Mouse (Mus musculus) limb, embryonic 12.5 days (tissue): ENCODE data around the gene Ntrk2. TPM values are rescaled to one million over a fixed set of nuclear protein-coding genes. Genes with fewer than 3 reads are reported as not detected.

ENCODE experiments used
- ATAC-seq: fragments of 200-750 bp; cut with Nextera tagmentation; 2 replicates; pipeline ENCODE4 v1.8.0; 2017; ENCODE audit warnings: low read depth, moderate TSS enrichment; ENCODE audit not compliant: insufficient number of reproducible peaks, insufficient read depth, low FRiP score, low TSS enrichment
- H3K27ac ChIP-seq: fragments of 300-500 bp; sonication (generic); 2 replicates; pipeline ENCODE4 v1.5.1; 2016; ENCODE audit warnings: mild to moderate bottlenecking, moderate library complexity
- H3K27me3 ChIP-seq: fragments of 300-500 bp; sonication (generic); 2 replicates; pipeline ENCODE4 v1.6.1; 2016; ENCODE audit warnings: mild to moderate bottlenecking, moderate library complexity
- H3K36me3 ChIP-seq: fragments of 300-500 bp; sonication (generic); 2 replicates; pipeline ENCODE4 v1.6.1; 2016; ENCODE audit warnings: mild to moderate bottlenecking, moderate library complexity
- H3K4me1 ChIP-seq: fragments of 300-500 bp; sonication (generic); replicated peaks from 2 replicates; pipeline ENCODE4 v1.6.1; 2016
- H3K4me2 ChIP-seq: fragments of 300-500 bp; sonication (generic); 2 replicates; pipeline ENCODE4 v1.6.1; 2016; ENCODE audit warnings: mild to moderate bottlenecking, moderate library complexity
- H3K4me3 ChIP-seq: fragments of 300-500 bp; sonication (generic); replicated peaks from 2 replicates; pipeline ENCODE4 v1.5.1; 2016; ENCODE audit warnings: mild to moderate bottlenecking
- H3K9ac ChIP-seq: fragments of 300-500 bp; sonication (generic); replicated peaks from 2 replicates; pipeline ENCODE4 v1.6.1; 2016; ENCODE audit warnings: mild to moderate bottlenecking, moderate library complexity
- H3K9me3 ChIP-seq: fragments of 300-500 bp; sonication (generic); 2 replicates; pipeline ENCODE4 v1.6.1; 2016; ENCODE audit warnings: mild to moderate bottlenecking, moderate library complexity
- WGBS: fragments of 180-500 bp; shearing (Covaris S2); methylation state at CpG from one replicate; pipeline ENCODE4 v1.1.7; 2016; 5-methylcytosine and 5-hydroxymethylcytosine counted together
- polyA plus RNA-seq: library from polyadenylated mRNA; unstranded; fragments of >200 nt; fragmentation: Nextera tagmentation; extraction: Ambion mirVana; gene quantifications from 2 replicates; pipeline ENCODE4 v1.2.1, GENCODE M21; 2016

The Ntrk2 gene
- polyA plus RNA-seq, 1 experiment from 2014 or later, result 4.9 TPM

DNA sequence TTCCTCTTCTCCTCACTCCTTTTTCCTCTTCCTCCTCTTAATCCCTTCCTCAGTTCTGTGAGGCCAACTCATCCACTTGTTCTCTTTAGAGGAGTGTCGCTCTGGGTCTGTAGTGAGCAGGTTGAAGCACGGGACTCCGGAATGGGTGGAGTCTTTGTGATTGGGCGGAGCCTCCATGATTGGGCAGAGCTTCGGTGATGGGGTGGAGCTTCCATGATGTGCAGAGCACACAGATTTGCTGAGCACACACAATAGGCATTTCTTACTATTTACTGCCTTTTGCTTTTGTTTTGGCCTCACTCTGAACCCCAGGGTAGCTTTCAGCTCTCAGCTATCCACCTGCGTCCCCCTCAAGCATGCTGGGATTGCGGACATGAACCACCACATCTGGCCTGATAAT, 134.4 kb downstream of the Ntrk2 start:
- WGBS, result 49% methylated on average over 7 of the region's 7 CpGs
- H3K4me1 ChIP-seq, result peaks cover 9% of the 10 kb centered on the region

DNA sequence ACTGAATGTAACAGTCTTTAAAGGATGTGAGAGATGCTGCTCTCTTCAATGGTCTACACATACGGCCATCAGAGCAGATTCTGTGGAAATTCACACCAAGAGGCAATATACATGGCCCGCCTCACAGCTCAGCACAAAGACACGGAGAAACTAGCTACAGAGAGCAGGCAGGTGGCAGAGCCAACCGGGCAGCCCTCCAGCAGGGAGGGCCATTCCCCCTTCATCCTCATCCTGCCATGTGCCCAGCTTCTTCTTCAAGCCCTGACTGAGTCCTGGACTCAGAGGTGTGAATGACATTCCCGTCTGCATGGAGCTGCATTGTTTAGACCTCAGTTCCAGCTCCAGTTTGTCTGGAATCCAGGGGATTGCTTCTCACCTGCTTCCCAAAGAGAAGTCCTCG, 139.4 kb downstream of the Ntrk2 start:
- H3K9me3 ChIP-seq, result no peaks in the 10 kb centered on the region
- H3K4me3 ChIP-seq, result no peak overlapping the region
- peaks cover 9% of the 10 kb centered on the region; the same call in 1 of the 2 replicates for H3K27me3 ChIP-seq
- no peaks in the 10 kb centered on the region for H3K36me3 ChIP-seq
- H3K27ac ChIP-seq, result no peak overlapping the region
- no peaks in the 10 kb centered on the region for H3K4me1 ChIP-seq
- no peak for ATAC-seq
- no peak overlapping the region for H3K9ac ChIP-seq
- no peak overlapping the region for H3K4me2 ChIP-seq
- WGBS, result 59% methylated on average over 6 of the region's 6 CpGs

More for the DNA sequence above, 134.4 kb downstream of the Ntrk2 start:
- Histone ChIP-seq H3K4me3 (no peak overlapping the region), H3K36me3 (no peaks in the 10 kb centered on the region), H3K27me3 (peaks cover 11% of the 10 kb centered on the region; the same call in 1 of the 2 replicates), H3K27ac (no peak overlapping the region), H3K9ac (no peak overlapping the region), H3K9me3 (no peaks in the 10 kb centered on the region), H3K4me2 (no peak overlapping the region)
- no peak for ATAC-seq

DNA sequence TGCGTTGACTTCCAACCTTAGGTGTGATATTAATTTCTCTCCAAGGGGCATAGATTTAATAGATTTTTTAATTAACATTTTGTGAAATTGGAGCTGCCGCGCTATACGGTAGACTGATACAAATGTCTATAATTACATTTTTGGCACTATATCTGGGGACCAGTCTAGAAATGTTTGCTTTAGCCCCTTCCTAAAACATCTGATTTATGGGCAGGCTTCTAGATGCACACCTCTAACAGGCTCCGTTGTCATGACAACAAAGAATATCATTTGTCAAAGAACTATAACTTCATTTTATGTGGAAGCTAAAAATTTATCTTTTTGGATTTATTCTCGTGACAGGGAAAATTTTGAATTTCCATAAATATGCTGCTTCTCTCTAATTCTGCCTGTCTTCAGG, 140.2 kb downstream of the Ntrk2 start:
- 83% methylated on average over 6 of the region's 6 CpGs for WGBS

DNA sequence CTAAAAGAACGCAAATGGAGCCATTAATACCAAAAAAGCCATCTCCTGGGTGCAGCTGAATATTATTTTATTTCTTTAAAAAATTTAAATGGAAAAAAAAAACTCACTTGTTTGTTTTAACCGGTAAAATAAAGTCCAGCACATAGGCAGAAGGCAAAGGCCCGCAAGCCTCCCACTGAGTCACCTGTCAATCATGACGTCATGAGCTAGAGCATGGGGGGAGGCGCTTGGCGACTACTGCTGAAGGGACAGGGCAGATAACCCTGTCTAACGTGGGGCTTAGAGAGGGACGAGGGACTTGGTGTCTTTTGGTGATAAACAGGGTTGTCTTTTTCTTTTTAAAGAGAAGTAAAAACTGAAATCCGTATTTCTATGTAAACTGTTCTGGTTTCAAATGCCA, 140.7 kb downstream of the Ntrk2 start:
- 63% methylated on average over 9 of the region's 9 CpGs for WGBS
- H3K4me1 ChIP-seq, result no peaks in the 10 kb centered on the region
- ATAC-seq, result no peak
- H3K36me3 ChIP-seq, result no peaks in the 10 kb centered on the region
- no peak overlapping the region for H3K4me3 ChIP-seq
- no peak overlapping the region for H3K27ac ChIP-seq
- peaks cover under 1% of the 10 kb centered on the region; the same call in 1 of the 2 replicates for H3K27me3 ChIP-seq
- H3K9me3 ChIP-seq, result no peaks in the 10 kb centered on the region
- H3K4me2 ChIP-seq, result no peak overlapping the region
- no peak overlapping the region for H3K9ac ChIP-seq

More for the DNA sequence above, 140.2 kb downstream of the Ntrk2 start:
- H3K36me3 ChIP-seq, result no peaks in the 10 kb centered on the region
- peaks cover 5% of the 10 kb centered on the region; the same call in 1 of the 2 replicates for H3K27me3 ChIP-seq
- H3K27ac ChIP-seq, result no peak overlapping the region
- no peak overlapping the region for H3K4me2 ChIP-seq
- H3K4me3 ChIP-seq, result no peak overlapping the region
- H3K9ac ChIP-seq, result no peak overlapping the region
- no peaks in the 10 kb centered on the region for H3K4me1 ChIP-seq
- no peak for ATAC-seq
- no peaks in the 10 kb centered on the region for H3K9me3 ChIP-seq

DNA sequence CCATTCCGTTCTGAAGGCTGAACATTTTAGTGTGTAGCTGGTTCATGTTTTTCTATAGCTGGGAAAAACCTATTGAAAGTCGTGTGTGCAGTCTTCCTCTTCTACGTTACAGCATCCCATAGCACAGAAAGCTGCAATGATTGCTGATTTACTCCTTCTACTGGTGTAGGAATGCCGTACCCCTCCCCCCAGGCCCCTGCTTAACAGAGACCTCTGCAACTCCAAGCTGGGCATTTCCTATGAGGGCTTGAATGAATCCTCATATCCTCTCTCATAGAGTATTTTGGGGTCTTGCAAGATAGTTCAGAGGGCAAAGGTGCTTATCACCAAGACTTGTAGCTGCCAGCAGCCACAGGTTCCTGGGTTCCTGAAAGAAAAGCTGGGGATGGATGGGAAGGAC, 148.0 kb downstream of the Ntrk2 start:
- no peak overlapping the region for H3K27ac ChIP-seq
- peaks cover 23% of the 10 kb centered on the region for H3K4me1 ChIP-seq
- H3K36me3 ChIP-seq, result no peaks in the 10 kb centered on the region
- H3K9ac ChIP-seq, result no peak overlapping the region
- H3K27me3 ChIP-seq, result no peaks in the 10 kb centered on the region
- 24% methylated on average over 4 of the region's 4 CpGs for WGBS
- H3K9me3 ChIP-seq, result no peaks in the 10 kb centered on the region
- H3K4me2 ChIP-seq, result no peak overlapping the region
- ATAC-seq, result no peak
- H3K4me3 ChIP-seq, result no peak overlapping the region

DNA sequence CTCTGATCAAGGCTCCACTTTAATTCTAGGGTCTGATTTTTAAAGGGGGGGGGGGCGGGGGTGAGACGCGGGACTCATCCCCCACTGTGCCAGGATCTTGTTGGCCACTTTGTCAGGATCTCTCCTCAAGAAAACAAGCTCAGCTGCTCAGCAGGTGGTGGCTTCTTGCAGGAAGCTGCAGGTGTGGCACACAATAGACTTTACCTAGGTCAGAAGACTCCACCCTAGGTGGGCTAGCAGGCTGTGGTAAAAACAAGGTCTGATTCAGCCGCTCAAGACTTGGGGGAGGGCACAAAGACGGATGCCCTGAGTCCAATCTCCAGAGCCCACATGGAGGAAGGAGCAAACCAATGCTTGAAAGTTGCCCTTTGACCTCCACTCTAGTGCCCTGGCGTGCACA, 148.4 kb downstream of the Ntrk2 start:
- peaks cover 23% of the 10 kb centered on the region for H3K4me1 ChIP-seq
- WGBS, result 8% methylated on average over 6 of the region's 6 CpGs
- H3K9ac ChIP-seq, result no peak overlapping the region
- H3K27ac ChIP-seq, result no peak overlapping the region
- no peak overlapping the region for H3K4me2 ChIP-seq
- no peaks in the 10 kb centered on the region for H3K27me3 ChIP-seq
- no peak overlapping the region for H3K4me3 ChIP-seq
- H3K36me3 ChIP-seq, result no peaks in the 10 kb centered on the region
- ATAC-seq, result no peak
- no peaks in the 10 kb centered on the region for H3K9me3 ChIP-seq

DNA sequence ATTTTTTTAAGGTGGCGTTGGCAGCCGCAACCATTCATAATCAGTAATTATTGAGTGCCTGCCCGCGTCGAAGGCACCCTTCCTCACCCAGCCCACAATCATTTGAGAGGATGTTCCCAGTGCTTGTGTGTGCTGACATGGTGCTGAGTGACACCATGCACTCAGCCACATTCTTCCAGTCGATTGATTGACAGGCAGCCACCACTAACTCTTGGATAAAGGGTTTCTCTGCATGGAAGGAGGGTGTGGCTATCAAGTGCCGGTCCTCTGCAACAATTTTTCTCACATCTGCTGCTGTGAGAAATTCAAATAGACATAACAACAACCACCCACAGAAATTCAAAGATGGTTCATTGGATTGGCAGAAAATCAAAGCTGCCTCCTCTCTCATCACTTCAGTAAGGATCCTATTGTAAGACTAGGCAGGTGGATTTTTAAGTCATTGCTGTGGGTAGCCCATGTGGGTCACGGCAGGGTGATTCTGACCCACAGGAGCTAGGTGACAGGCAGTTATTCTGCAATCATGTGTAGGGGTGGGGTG, 148.9 kb downstream of the Ntrk2 start:
- H3K4me3 ChIP-seq, result no peak overlapping the region
- H3K27ac ChIP-seq, result no peak overlapping the region
- H3K27me3 ChIP-seq, result no peaks in the 10 kb centered on the region
- H3K9ac ChIP-seq, result no peak overlapping the region
- 57% methylated on average over 8 of the region's 8 CpGs for WGBS
- peaks cover 23% of the 10 kb centered on the region for H3K4me1 ChIP-seq
- no peak for ATAC-seq
- H3K4me2 ChIP-seq, result no peak overlapping the region
- no peaks in the 10 kb centered on the region for H3K36me3 ChIP-seq
- no peaks in the 10 kb centered on the region for H3K9me3 ChIP-seq

DNA sequence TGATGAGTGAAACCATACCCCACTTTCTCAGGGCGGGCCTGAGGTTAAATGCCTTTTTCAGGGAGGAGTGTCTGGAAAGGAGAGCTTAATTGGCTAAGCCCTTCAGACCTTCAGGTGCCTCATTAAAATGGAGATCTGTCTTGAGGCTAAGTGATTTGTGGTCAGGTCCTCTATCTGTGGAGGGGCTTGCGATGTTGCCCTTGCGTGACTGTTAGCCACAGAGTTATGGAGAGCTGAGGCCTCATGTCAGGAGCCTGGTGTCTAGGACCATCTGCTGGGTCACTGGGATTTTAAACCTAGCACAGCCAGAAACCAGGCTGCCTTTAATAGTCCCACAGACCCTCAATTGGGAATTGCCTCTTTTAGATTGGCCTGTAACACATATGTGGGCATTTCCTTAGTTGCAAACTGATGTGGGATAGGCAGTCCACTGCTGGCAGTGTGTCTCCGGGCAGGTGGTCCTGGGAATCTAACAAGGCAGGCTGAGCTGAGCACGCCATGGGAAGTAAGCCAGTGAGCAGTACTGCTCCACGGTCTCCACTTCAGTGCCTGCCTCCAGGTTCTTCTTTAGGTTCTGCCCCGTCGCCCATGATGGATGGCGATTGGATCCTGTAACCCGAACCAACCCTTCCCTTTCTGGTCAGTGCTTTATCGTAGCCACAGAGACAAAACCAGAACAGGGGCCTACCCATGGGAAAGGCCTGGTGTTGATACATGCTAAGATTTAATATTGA, 152.0 kb downstream of the Ntrk2 start:
- Histone ChIP-seq H3K4me2 (no peak overlapping the region), H3K9ac (no peak overlapping the region), H3K4me3 (no peak overlapping the region), H3K27me3 (no peaks in the 10 kb centered on the region), H3K4me1 (peaks cover 23% of the 10 kb centered on the region), H3K9me3 (no peaks in the 10 kb centered on the region), H3K36me3 (no peaks in the 10 kb centered on the region), H3K27ac (no peak overlapping the region)
- ATAC-seq, result no peak
- WGBS, result 43% methylated on average over 11 of the region's 11 CpGs

DNA sequence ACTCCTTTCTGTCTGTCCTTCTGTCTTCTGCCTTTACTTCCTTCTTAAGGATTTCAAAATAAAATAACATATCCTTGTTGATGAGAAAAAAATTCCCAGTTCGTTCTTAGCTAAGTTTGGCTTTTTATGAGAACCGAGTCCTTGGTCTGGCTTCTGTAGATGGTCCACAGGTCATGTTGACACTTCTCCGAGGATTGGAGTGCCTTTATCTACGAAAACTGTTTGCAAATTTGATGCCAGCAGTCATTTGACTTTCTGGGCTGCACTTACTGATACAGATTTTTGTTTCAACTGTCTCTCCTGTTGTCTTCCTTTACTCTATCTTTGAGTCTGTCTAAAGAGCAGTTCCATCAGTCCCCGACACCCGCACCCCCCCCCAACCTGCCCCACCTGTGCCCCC, 154.0 kb downstream of the Ntrk2 start:
- H3K36me3 ChIP-seq, result no peaks in the 10 kb centered on the region
- H3K9ac ChIP-seq, result no peak overlapping the region
- 90% methylated on average over 6 of the region's 6 CpGs for WGBS
- H3K27ac ChIP-seq, result no peak overlapping the region
- peaks cover 22% of the 10 kb centered on the region for H3K4me1 ChIP-seq
- no peaks in the 10 kb centered on the region for H3K27me3 ChIP-seq
- H3K4me2 ChIP-seq, result no peak overlapping the region
- H3K4me3 ChIP-seq, result no peak overlapping the region
- H3K9me3 ChIP-seq, result no peaks in the 10 kb centered on the region
- ATAC-seq, result no peak

DNA sequence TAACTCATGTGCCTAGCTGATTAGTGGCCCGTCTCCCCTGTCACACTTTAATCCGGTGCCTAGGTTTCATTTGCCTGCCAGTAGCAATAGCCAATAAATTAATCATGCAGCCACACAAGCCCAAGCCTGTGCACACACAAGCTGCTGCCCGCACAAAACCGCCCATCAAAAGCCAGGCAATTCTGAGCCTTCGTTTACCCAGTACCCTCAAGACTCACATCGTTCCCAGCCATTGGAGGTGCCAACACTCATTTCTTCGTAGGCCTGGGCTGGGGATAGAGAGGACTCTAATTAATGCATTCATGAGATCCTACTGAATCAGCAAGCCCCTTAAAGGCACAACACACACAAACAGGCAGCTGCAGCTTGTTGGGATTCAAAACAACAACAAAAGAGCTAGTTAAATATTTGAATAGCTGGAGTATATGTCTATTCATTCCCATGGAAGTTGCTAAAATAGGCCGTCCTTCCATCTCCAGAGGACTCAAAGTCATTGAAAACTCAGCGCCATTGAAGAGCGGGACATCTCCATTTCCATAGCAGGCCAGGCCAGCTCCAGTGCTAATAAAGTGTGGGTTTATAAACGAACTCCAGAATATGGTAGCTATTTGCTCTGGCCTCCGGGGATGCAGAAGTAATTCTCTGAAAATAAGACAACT, 158.5 kb downstream of the Ntrk2 start:
- Histone ChIP-seq H3K9ac (no peak overlapping the region), H3K4me3 (no peak overlapping the region), H3K4me1 (peaks cover 7% of the 10 kb centered on the region; the same call in 1 of the 2 replicates), H3K27ac (no peak overlapping the region), H3K4me2 (no peak overlapping the region), H3K36me3 (no peaks in the 10 kb centered on the region), H3K9me3 (no peaks in the 10 kb centered on the region), H3K27me3 (no peaks in the 10 kb centered on the region)
- no peak for ATAC-seq
- 46% methylated on average over 12 of the region's 12 CpGs for whole genome bisulfite sequencing

DNA sequence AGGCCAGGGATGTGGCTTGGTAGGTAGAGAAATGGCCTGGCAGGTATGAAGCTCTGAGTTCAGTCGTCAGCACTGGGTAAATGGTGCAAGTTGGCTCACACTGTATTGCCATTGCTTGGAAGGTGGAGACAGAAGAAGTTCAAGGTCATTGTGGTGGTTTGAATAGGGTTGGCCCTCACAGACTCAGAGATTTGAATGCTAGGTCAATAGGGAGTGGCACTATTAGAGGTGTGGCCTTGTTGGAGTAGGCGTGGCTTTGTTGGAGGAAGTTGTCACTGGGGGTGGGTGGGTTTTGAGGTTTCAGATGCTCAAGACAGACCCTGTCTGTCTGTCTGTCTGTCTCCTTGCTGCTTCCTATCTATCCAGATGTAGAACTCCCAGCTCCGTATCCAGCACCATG, 159.5 kb downstream of the Ntrk2 start:
- no peak overlapping the region for H3K9ac ChIP-seq
- H3K36me3 ChIP-seq, result no peaks in the 10 kb centered on the region
- H3K4me1 ChIP-seq, result peaks cover 11% of the 10 kb centered on the region; the same call in 1 of the 2 replicates
- H3K9me3 ChIP-seq, result no peaks in the 10 kb centered on the region
- H3K27me3 ChIP-seq, result no peaks in the 10 kb centered on the region
- H3K4me2 ChIP-seq, result no peak overlapping the region
- no peak for ATAC-seq
- no peak overlapping the region for H3K4me3 ChIP-seq
- 92% methylated on average over 3 of the region's 3 CpGs for WGBS
- H3K27ac ChIP-seq, result no peak overlapping the region
